Mouse (Mus musculus) layer of hippocampus, adult 2 months (tissue): ENCODE results near the gene Map4k4. TPM values are rescaled to one million over a fixed set of nuclear protein-coding genes. Genes with fewer than 3 reads are reported as not detected.
A peak's percentile ranks its signal among the peaks of the same experiment; 100 is the strongest.

Experiments used
- DNase-seq, 2 experiments: peaks; one replicate each; pipeline ENCODE4 v3.0.0; 2022; ENCODE audit warnings: low spot score in 2 of 2
- H3K27ac ChIP-seq: fragments of 200-600 bp; 2 replicates; pipeline ENCODE4 v1.8.1; 2022
- H3K4me3 ChIP-seq: fragments of 200-600 bp; 2 replicates; pipeline ENCODE4 v1.8.1; 2022; ENCODE audit warnings: mild to moderate bottlenecking
- CTCF ChIP-seq: fragments of 200-600 bp; conservative IDR thresholded peaks from 2 replicates; pipeline ENCODE4 v1.8.1; 2022; ENCODE audit warnings: antibody characterized with exemption, mild to moderate bottlenecking, moderate library complexity
- total RNA-seq, 2 experiments: library from RNA; stranded (reverse); gene quantifications; 2 replicates each; pipeline ENCODE4 v1.2.3; 2021

The Map4k4 gene
- total RNA-seq, 2 experiments from 2014 or later = 134 to 145 TPM

- Histone ChIP-seq H3K27ac (peak overlapping the region; percentile 70), H3K4me3 (no peak overlapping the region)
- TF ChIP-seq CTCF = no peak
- DNase-seq = no peak
These were observed 64.7 kb downstream of the Map4k4 start for GRCm38 (mm10) chr1:39965461-39965860.

DNA sequence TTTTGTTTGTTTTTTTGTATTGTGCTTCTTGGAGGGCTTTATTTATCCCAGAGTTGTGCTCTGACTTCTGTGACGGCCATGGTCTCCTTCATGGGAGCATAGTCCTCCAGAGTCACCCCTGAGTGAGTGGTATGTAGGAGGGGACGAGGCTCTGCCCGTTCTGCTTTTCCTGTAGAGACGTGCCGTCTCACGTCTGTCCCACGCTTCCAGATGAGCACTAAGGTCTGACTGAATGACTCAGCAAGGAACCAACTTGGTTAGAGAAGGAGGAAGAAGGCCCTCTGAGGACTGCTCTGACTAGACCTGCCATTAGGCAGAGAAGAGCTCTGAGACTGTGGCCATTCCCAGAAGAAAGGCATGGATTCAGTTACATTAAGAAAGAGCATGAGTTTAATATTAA is 68.3 kb downstream of the Map4k4 start:
- no peak for DNase-seq
- TF ChIP-seq CTCF = no peak
- H3K4me3 ChIP-seq = no peak overlapping the region
- peak overlapping the region; percentile 47; the same call in 1 of the 2 replicates for H3K27ac ChIP-seq

DNA sequence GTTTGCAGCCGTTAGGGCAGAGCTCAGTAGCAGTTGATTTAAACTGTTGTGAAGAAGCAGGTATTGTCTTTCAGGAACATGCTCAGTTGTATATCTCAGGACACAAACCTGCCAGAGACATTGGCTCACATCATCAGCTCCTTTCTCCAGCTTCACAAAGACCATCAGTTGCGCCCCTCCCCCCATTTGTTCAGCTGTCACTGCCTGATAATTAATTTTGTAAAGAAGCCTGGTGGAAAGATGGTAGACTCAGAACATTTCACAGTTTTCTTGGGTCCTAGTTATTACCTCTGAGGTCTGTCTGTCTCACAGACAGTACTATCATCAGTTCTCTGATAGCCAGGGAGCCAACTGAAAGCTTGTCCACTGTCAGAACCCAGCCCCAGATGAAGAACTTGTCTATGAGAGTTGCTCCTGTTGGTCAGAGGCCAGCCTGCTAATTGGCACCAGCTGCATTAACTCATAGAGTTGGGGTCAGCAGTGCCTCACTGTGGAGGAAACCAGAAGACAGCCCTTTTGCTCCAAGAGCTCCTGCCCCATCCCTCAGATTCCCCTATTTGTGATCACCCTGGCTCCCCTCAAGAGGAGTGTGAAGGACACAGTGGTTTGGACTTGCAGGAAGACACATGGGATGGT is 69.2 kb downstream of the Map4k4 start:
- H3K27ac ChIP-seq = peak overlapping the region; percentile 47; the same call in 1 of the 2 replicates
- no peak for DNase-seq
- TF ChIP-seq CTCF = peak; percentile 35
- no peak overlapping the region for H3K4me3 ChIP-seq

DNA sequence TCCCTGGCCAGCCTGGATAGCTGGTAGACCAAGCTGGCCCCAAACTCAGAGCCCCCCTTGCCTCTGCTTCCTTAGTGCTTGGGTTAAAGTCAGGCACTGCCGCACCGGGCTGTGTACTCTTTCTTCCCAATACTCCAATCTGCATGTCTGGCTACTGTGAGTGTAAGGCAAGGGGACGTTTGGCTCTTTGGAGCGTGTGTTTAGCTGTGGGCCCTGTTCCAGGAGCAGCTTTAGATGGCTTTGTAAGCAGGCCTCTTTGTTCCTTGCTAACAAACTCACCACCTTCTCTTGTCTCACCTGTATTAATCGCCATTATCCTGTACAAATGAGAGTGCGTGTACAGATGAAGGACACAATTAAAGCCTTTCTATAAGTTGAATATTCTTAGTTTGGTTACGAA is 71.7 kb downstream of the Map4k4 start:
- no peak for DNase-seq
- peak overlapping the region; percentile 50; the same call in 1 of the 2 replicates for H3K27ac ChIP-seq
- no peak for TF ChIP-seq CTCF

DNA sequence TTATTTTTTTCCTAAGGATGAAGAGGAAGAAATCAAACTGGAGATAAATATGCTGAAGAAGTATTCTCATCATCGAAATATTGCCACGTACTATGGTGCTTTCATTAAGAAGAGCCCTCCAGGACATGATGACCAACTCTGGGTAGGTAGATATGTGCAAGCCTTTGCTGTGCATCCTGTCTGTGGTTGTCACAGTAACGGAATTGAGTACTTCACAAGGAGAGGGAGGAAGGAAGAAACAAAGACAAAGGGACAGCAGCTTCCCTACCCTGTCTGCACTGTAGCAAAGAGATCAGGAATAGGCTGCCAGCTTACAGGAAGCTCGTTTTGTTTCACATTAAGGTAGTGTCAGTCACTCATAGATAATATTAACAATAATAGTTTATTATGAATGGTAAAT is 73.2 kb downstream of the Map4k4 start:
- Histone ChIP-seq H3K27ac (no peak overlapping the region), H3K4me3 (no peak overlapping the region)
- DNase-seq = no peak
- no peak for TF ChIP-seq CTCF

More for the DNA sequence above, 71.7 kb downstream of the Map4k4 start:
- no peak overlapping the region for H3K4me3 ChIP-seq

DNA sequence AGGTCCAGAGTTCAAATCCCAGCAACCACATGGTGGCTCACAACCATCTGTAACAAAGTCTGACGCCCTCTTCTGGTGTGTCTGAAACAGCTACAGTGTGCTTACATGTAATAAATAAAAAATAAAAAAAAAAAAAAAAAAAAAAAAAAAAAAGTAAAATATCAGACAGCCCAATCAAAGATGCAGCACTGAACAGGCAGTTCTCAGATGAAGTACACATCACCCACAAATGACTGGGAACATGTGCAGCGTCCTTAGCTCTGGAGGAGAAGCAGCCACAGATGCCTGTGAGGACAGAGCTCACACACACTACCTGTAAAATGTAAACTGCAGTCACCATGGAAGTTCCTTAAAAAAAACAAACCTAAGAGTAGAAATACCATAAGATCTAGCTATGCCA is 74.3 kb downstream of the Map4k4 start:
- H3K4me3 ChIP-seq = no peak overlapping the region
- no peak overlapping the region for H3K27ac ChIP-seq
- peak; percentile 33; the same call in 1 of the 2 replicates for TF ChIP-seq CTCF
- no peak for DNase-seq

GRCm38 (mm10) chr1:39976107-39976506 is 75.4 kb downstream of the Map4k4 start:
- Histone ChIP-seq H3K4me3 (no peak overlapping the region), H3K27ac (peak overlapping the region; percentile 80)
- no peak for DNase-seq
- no peak for TF ChIP-seq CTCF

DNA sequence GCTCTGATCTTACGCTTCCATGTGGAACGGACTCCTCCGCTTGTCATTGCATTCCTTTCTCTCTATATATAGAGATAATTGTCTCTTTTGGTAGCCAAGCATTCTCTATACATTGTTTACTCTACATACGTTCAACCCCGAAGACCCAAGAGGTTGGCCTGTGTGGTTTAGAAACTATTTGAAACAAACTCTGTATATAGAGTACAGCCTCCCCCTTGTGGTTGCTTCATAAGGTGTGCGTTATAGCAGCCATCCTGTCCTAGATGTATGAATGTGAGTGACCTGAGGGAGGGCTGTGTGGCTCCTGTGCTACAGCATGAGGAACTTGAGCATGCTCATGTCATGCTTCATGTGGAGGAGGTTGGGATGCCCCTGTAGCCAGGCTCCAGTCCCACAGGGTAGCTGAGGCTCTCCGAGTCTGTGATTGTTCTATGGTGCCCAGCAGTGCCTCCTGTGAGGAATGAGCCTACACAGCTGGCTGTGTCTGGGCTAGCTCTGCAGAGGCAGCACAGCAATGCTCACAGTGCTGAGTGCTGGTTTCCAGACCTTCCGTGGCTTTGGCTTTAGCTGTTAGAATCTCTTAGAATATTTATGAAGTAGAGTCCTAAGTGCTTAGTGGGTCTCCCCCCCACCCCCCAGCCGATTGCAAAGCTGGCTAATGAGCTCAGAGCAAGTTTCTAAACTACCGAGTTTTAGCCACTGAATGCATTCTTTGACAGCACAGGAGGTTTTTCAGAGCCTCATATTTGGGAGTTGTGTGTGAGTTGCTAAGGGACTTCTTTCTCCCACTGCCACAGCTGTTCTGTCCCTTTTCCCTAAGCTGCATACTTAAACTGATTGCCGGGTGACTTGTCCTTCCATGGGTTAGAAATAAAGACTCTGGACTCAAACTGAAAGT is 76.4 kb downstream of the Map4k4 start:
- H3K27ac ChIP-seq = peak overlapping the region; percentile 80
- DNase-seq = peak in 1 of 2 experiments; percentile 50
- H3K4me3 ChIP-seq = no peak overlapping the region
- TF ChIP-seq CTCF = peak; percentile 69

DNA sequence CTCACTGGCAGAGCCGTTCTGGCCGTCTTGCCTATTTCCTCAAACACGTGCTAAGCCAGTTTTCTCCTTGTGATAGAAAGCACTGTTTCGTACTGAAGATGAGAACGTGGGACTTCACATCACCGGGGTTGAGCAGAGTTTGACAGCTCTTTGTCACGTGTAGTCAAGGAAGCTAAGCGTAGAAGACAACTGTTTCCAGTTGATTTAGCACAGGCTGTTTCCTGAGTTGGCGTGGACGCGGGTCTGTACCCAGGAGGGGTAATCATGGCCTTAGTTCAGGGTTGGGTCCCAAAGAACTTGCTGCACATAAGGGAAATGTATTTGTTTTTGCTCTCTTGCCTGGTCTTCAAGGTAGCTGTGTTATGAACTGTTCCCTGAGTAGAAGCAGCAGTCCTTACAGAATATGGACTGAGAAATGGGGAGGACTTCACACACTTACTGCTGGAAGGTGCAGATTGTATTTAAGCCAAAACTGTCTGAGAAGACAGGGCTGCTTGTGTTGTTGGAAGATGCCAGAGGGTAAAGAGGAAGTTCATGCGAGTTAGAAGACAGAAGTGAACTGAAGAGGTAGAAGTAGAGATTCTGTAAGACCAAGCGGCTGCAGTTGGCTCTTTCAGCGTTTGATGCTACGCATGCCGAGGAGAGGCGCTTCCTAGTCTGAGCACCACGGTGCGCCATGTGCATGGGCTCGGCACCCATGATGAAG is 78.2 kb downstream of the Map4k4 start:
- no peak for DNase-seq
- no peak overlapping the region for H3K4me3 ChIP-seq
- peak overlapping the region; percentile 79 for H3K27ac ChIP-seq
- no peak for TF ChIP-seq CTCF

DNA sequence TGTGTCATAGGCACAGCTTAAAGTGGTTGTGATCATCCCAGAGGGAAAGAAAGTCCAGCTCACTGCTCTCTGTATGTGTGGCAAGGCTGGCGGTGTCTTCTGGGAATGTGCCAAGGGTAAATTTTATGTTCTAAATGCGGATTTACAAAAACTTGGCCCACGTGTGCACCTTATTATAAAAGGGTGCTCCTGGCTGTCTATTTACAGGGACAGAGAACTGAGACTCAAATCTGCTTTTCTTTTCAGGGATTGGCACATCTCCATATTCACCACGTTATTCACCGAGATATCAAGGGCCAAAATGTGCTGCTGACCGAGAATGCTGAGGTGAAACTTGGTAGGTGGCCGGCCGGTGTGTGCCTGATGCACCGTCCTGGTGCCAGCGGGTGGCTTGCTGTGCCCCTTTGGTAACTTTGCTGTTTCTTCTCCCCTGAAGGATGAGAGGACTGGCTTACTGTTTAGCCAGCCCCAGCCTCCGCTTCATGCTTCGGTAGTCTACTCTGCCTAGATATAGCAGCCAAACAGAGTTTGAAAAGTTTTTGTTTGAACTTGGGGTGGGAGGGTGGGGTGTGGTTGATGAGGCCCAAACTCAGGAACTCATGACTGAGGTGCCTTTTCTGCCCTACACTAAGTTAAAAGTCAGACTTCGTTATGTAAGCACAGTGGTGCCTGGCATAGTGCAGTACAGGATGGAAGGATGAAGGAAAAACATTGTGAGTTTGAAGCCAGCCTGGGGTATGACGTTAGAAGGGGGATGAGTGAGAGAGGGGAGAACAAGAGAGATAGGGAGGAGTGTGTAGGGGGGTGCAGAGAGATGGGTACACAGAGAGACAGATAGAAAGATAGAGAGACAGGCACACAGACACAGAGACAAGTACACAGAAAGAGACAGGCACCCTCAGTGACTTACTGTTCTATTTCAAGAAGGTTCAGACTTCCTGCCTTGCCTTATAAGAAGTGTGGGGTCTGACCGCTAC is 79.9 kb downstream of the Map4k4 start:
- TF ChIP-seq CTCF = no peak
- Histone ChIP-seq H3K27ac (peak overlapping the region; percentile 79), H3K4me3 (no peak overlapping the region)
- DNase-seq = no peak

GRCm38 (mm10) chr1:39981970-39982369 is 81.3 kb downstream of the Map4k4 start:
- H3K4me3 ChIP-seq = no peak overlapping the region
- no peak for DNase-seq
- no peak for TF ChIP-seq CTCF
- peak overlapping the region; percentile 79 for H3K27ac ChIP-seq
